Mouse (Mus musculus): Measurements from ENCODE around the gene Ugt1a10. TPM values are rescaled to one million over a fixed set of nuclear protein-coding genes. Genes with fewer than 3 reads are reported as not detected.

The Ugt1a10 gene
- polyA plus RNA-seq, 1 experiment, result 166 TPM

DNA sequence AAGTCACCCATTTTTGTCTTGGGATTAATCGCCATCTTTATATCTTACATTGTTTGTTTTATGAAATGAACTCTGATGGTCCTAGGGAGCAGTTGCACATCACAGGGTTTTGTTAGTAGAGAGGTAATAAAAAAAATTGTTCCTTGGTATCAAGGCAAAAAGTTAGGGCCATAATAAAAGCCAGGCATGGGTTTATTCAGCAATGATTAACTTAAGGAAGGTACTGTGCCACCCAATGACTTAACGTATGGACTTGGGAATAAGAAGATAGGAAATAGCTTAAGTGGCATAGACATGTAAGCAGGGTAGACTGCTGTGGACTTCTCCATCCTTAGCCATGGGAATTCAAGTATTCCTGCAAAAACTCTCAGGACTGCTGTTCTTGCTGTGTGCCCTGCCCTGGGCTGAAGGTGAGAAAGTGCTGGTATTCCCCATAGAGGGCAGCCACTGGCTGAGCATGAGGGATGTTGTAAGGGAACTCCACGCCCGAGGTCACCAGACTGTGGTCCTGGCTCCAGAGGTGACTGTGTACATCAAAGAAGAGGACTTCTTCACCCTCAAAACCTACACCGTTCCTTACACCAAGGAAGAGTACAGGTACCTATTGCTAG, 131.2 kb downstream of the Ugt1a10 start:
- no peak overlapping the region for H3K4me3 ChIP-seq (ENCODE audit: insufficient read depth, low read depth, low read length)
- TF ChIP-seq POLR2A (IDR thresholded peaks at IDR 0.05; ENCODE audit: low read depth, low read length) (no peak), CTCF (conservative IDR thresholded peaks at IDR 0.05; ENCODE audit: insufficient read depth, insufficient read length, low read depth, low read length) (no peak)
- H3K27me3 ChIP-seq (replicated peaks; ENCODE audit: control insufficient read depth, insufficient read depth, low read length), result no peaks in the 10 kb centered on the region
- 87% methylated on average over 5 of the region's 5 CpGs for WGBS
- no peaks in the 10 kb centered on the region for H3K36me3 ChIP-seq (ENCODE audit: control insufficient read depth, insufficient read depth, low read length)
- H3K27ac ChIP-seq (ENCODE audit: insufficient read depth, low read depth, low read length), result no peak overlapping the region
- H3K4me1 ChIP-seq (ENCODE audit: control insufficient read depth, insufficient read depth, low read length), result peaks cover 5% of the 10 kb centered on the region; the same call in 1 of the 2 replicates
- no peak for DNase-seq

DNA sequence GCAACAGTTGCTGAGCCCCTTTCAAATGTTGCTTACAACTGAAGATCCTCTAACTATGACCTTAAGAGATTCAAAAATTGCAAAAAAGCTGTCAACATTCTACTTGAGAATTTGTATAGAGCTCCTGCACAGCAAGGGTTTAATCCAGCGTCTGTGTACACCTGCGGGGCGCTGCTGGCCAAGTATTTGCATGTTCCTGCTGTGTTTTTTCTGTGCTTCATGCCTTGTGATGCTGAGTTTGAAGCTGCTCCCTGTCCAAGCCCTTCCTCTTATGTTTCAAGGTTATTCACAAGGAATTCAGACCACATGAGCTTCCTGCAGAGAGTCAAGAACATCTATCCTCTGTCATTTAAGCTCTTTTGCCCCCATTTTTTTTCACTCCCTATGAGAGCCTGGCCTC, 136.9 kb downstream of the Ugt1a10 start:
- Histone ChIP-seq H3K36me3 (ENCODE audit: control insufficient read depth, insufficient read depth, low read length) (no peaks in the 10 kb centered on the region), H3K4me1 (ENCODE audit: control insufficient read depth, insufficient read depth, low read length) (peaks cover 22% of the 10 kb centered on the region), H3K4me3 (ENCODE audit: insufficient read depth, low read depth, low read length) (no peak overlapping the region), H3K27ac (ENCODE audit: insufficient read depth, low read depth, low read length) (no peak overlapping the region), H3K27me3 (replicated peaks; ENCODE audit: control insufficient read depth, insufficient read depth, low read length) (no peaks in the 10 kb centered on the region)
- DNase-seq, result no peak
- WGBS, result 84% methylated on average over 3 of the region's 3 CpGs
- TF ChIP-seq CTCF (conservative IDR thresholded peaks at IDR 0.05; ENCODE audit: insufficient read depth, insufficient read length, low read depth, low read length) (no peak), POLR2A (IDR thresholded peaks at IDR 0.05; ENCODE audit: low read depth, low read length) (no peak)

DNA sequence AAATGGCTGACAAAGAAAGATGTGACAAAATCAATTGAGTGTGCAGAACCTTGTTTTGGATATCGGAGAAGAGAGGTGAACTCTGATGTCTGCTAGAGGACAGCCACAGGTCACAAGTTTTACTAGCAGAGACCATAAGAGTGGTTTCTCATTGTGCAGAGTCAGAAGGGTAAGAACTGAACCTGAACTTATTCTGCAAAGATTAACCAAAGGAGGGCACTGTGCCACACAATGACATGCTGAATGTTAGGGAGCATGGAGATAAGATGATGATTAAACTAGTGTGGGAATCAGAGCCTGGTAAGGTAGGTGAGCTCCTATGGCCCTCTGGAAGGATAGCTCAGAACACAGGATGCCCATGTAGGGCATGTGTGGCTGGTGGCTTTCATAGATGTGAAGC, 140.5 kb downstream of the Ugt1a10 start:
- H3K4me1 ChIP-seq (ENCODE audit: control insufficient read depth, insufficient read depth, low read length), result peaks cover 30% of the 10 kb centered on the region
- DNase-seq, result peak; percentile 94
- no peaks in the 10 kb centered on the region for H3K27me3 ChIP-seq (replicated peaks; ENCODE audit: control insufficient read depth, insufficient read depth, low read length)
- no peak overlapping the region for H3K4me3 ChIP-seq (ENCODE audit: insufficient read depth, low read depth, low read length)
- no peak for TF ChIP-seq POLR2A (IDR thresholded peaks at IDR 0.05; ENCODE audit: low read depth, low read length)
- H3K27ac ChIP-seq (ENCODE audit: insufficient read depth, low read depth, low read length), result no peak overlapping the region
- 44% methylated on average over 1 of the region's 1 CpGs for WGBS
- H3K36me3 ChIP-seq (ENCODE audit: control insufficient read depth, insufficient read depth, low read length), result no peaks in the 10 kb centered on the region

DNA sequence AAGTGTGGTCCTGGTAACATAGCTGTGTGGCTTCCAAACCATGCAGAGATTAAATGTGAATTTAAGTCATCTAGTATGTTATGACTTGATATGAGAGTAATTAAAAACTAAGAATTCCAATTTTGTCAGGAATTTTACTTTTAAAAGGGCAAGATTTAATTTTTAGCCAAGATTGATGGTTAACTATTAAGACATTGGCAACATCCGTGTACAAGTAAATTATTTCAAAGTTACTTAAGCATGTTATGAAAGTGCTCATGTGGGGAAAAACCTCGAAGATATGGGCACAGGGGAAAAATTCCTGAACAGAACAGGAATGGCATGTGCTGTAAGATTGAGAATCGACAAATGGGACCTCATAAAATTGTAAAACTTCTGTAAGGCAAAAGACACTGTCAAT, 142.3 kb downstream of the Ugt1a10 start:
- DNase-seq, result peak; percentile 62
- TF ChIP-seq POLR2A (IDR thresholded peaks at IDR 0.05; ENCODE audit: low read depth, low read length), result no peak
- no peak for TF ChIP-seq CTCF (conservative IDR thresholded peaks at IDR 0.05; ENCODE audit: insufficient read depth, insufficient read length, low read depth, low read length)

DNA sequence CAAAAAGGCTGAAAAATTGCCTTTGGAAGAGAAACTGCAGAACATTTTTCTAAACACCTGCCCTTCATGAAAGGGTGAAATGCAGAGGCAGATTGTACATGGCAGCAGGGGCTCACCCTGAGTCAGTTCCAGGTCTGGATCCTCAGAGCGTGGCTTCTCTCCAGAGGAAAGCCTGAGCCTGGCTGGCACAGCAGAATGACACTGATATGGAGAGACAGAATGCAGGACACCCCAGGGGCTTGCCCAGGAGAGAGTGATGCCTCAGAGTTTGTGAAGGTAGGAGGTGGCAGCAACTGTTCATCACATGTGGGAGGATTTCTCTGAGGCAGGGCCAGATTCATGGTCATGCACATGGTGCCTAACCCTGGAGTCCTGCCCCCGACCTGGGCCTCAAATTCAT, 144.8 kb downstream of the Ugt1a10 start:
- H3K4me1 ChIP-seq (ENCODE audit: control insufficient read depth, insufficient read depth, low read length), result peaks cover 23% of the 10 kb centered on the region
- H3K27me3 ChIP-seq (replicated peaks; ENCODE audit: control insufficient read depth, insufficient read depth, low read length), result no peaks in the 10 kb centered on the region
- no peak for TF ChIP-seq POLR2A (IDR thresholded peaks at IDR 0.05; ENCODE audit: low read depth, low read length)
- no peak for TF ChIP-seq CTCF (conservative IDR thresholded peaks at IDR 0.05; ENCODE audit: insufficient read depth, insufficient read length, low read depth, low read length)
- DNase-seq, result no peak
- 54% methylated on average over 2 of the region's 2 CpGs for WGBS
- H3K4me3 ChIP-seq (ENCODE audit: insufficient read depth, low read depth, low read length), result no peak overlapping the region
- no peak overlapping the region for H3K27ac ChIP-seq (ENCODE audit: insufficient read depth, low read depth, low read length)
- no peaks in the 10 kb centered on the region for H3K36me3 ChIP-seq (ENCODE audit: control insufficient read depth, insufficient read depth, low read length)

More for the DNA sequence above, 142.3 kb downstream of the Ugt1a10 start:
- no peak overlapping the region for H3K4me3 ChIP-seq (ENCODE audit: insufficient read depth, low read depth, low read length)
- no peaks in the 10 kb centered on the region for H3K36me3 ChIP-seq (ENCODE audit: control insufficient read depth, insufficient read depth, low read length)
- 25% methylated on average over 3 of the region's 3 CpGs for WGBS
- peaks cover 23% of the 10 kb centered on the region for H3K4me1 ChIP-seq (ENCODE audit: control insufficient read depth, insufficient read depth, low read length)
- no peaks in the 10 kb centered on the region for H3K27me3 ChIP-seq (replicated peaks; ENCODE audit: control insufficient read depth, insufficient read depth, low read length)
- peak overlapping the region; percentile 58; the same call in 1 of the 2 replicates for H3K27ac ChIP-seq (ENCODE audit: insufficient read depth, low read depth, low read length)

DNA sequence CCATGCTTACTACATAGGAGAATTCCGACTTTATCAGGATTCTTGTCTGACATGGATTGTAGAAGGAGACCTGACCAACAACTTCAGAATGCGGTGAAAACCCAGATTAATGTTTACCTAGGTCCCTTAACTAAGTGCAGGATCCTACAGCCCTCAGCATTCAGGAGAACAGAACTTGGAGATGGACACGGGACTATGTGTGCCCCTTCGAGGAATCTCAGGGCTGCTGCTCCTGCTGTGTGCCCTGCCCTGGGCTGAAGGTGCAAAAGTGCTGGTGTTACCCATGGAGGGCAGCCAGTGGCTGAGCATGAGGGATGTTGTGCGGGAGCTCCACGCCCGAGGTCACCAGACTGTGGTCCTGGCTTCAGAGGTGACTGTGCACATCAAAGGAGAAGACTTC, 145.3 kb downstream of the Ugt1a10 start, which contains the start of gene Ugt1a2:
Gene Ugt1a2, plus strand, starts transcription at position 146 of the 400 bp plus-strand sequence.
- Histone ChIP-seq H3K27ac (ENCODE audit: insufficient read depth, low read depth, low read length) (no peak within 1 kb of the TSS), H3K4me3 (ENCODE audit: insufficient read depth, low read depth, low read length) (no peak within 1 kb of the TSS), H3K36me3 (ENCODE audit: control insufficient read depth, insufficient read depth, low read length) (no peaks in the 10 kb centered on the region), H3K4me1 (ENCODE audit: control insufficient read depth, insufficient read depth, low read length) (peaks cover 23% of the 10 kb centered on the region), H3K27me3 (replicated peaks; ENCODE audit: control insufficient read depth, insufficient read depth, low read length) (no peaks in the 10 kb centered on the region)
- peak; percentile 70 for DNase-seq
- TF ChIP-seq CTCF (conservative IDR thresholded peaks at IDR 0.05; ENCODE audit: insufficient read depth, insufficient read length, low read depth, low read length) (no peak), POLR2A (IDR thresholded peaks at IDR 0.05; ENCODE audit: low read depth, low read length) (no peak)
- WGBS, result 40% methylated on average over 7 of the region's 7 CpGs

DNA sequence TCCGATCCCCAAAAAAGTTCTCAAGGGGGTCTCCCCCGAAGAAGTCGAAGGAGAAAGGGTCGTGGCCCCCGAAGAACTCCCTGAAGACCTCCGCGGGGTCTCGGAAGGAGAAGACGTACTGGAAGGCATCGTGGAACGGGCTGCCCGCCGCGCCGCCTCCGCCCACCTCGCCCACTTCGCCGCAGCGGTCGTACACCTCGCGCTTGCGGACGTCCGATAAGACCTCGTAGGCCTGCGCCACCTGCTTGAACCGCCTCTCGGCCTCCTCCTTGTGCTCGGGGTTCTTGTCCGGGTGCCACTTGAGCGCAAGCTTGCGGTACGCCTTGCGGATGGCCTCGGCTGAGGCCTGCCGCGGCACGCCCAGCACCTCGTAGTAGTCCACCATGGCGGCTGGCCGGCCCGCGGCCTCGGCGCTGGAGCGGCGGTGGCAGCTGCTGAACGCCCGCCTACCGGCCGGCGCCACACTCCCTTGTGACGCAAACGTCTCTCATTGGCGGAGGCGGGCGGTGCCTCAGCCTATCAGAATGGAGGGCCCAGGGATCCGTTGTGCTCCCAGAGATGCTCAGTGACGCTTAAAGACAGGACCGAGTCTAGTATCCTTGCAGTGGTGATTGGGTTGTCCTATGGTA, 150.2 kb downstream of the Ugt1a10 start, which contains the start of gene Dnajb3:
Gene Dnajb3, minus strand, starts transcription at position 489 of the 629 bp plus-strand sequence.
- Histone ChIP-seq H3K36me3 (ENCODE audit: control insufficient read depth, insufficient read depth, low read length) (no peaks in the 10 kb centered on the region), H3K27me3 (replicated peaks; ENCODE audit: control insufficient read depth, insufficient read depth, low read length) (no peaks in the 10 kb centered on the region), H3K4me1 (ENCODE audit: control insufficient read depth, insufficient read depth, low read length) (peaks cover 5% of the 10 kb centered on the region; the same call in 1 of the 2 replicates), H3K4me3 (ENCODE audit: insufficient read depth, low read depth, low read length) (peak within 1 kb of the TSS; percentile 60), H3K27ac (ENCODE audit: insufficient read depth, low read depth, low read length) (no peak within 1 kb of the TSS)
- WGBS, result 19% methylated on average over 62 of the region's 62 CpGs
- TF ChIP-seq CTCF (conservative IDR thresholded peaks at IDR 0.05; ENCODE audit: insufficient read depth, insufficient read length, low read depth, low read length) (no peak), POLR2A (IDR thresholded peaks at IDR 0.05; ENCODE audit: low read depth, low read length) (no peak)
- DNase-seq, result peak; percentile 70

Measured in kidney, adult 2 months (tissue).